Mouse (Mus musculus) neural tube, embryonic 13.5 days (tissue): ENCODE measurements around the gene Wfdc6b. TPM values are rescaled to one million over a fixed set of nuclear protein-coding genes. Genes with fewer than 3 reads are reported as not detected.

Experiments used
- ATAC-seq: fragments of 200-750 bp; cut with Nextera tagmentation; 2 replicates; pipeline ENCODE4 v1.8.0; 2017; ENCODE audit warnings: low read depth, mild to moderate bottlenecking, moderate TSS enrichment, moderate library complexity
- H3K27ac ChIP-seq: fragments of 300-500 bp; sonication (generic); replicated peaks from 2 replicates; pipeline ENCODE4 v1.5.1; 2015; ENCODE audit warnings: moderate library complexity, mild to moderate bottlenecking, inconsistent platforms
- H3K27me3 ChIP-seq: fragments of 300-500 bp; sonication (generic); 2 replicates; pipeline ENCODE4 v1.6.1; 2015; ENCODE audit warnings: mild to moderate bottlenecking, inconsistent platforms
- H3K36me3 ChIP-seq: fragments of 300-500 bp; sonication (generic); 2 replicates; pipeline ENCODE4 v1.6.1; 2015; ENCODE audit warnings: mild to moderate bottlenecking, inconsistent platforms
- H3K4me1 ChIP-seq: fragments of 300-500 bp; sonication (generic); replicated peaks from 2 replicates; pipeline ENCODE4 v1.6.1; 2015; ENCODE audit warnings: inconsistent platforms
- H3K4me2 ChIP-seq: fragments of 300-500 bp; sonication (generic); 2 replicates; pipeline ENCODE4 v1.6.1; 2015; ENCODE audit warnings: inconsistent platforms, mild to moderate bottlenecking, moderate library complexity
- H3K4me3 ChIP-seq: fragments of 300-500 bp; sonication (generic); 2 replicates; pipeline ENCODE4 v1.5.1; 2015; ENCODE audit warnings: mild to moderate bottlenecking, inconsistent platforms
- H3K9ac ChIP-seq: fragments of 300-500 bp; sonication (generic); 2 replicates; pipeline ENCODE4 v1.6.1; 2015; ENCODE audit warnings: moderate library complexity, mild to moderate bottlenecking, inconsistent platforms
- H3K9me3 ChIP-seq: fragments of 300-500 bp; sonication (generic); 2 replicates; pipeline ENCODE4 v1.6.1; 2016; ENCODE audit warnings: inconsistent platforms
- WGBS: fragments of 180-500 bp; shearing (Covaris S2); methylation state at CpG from one replicate; pipeline ENCODE4 v1.1.7; 2015; 5-methylcytosine and 5-hydroxymethylcytosine counted together
- polyA plus RNA-seq: library from polyadenylated mRNA; unstranded; fragments of >200 nt; fragmentation: Nextera tagmentation; extraction: Ambion mirVana; gene quantifications from 2 replicates; pipeline ENCODE4 v1.2.1, GENCODE M21; 2015

Gene Wfdc6b
- polyA plus RNA-seq, 1 experiment from 2014 or later = not detected

DNA sequence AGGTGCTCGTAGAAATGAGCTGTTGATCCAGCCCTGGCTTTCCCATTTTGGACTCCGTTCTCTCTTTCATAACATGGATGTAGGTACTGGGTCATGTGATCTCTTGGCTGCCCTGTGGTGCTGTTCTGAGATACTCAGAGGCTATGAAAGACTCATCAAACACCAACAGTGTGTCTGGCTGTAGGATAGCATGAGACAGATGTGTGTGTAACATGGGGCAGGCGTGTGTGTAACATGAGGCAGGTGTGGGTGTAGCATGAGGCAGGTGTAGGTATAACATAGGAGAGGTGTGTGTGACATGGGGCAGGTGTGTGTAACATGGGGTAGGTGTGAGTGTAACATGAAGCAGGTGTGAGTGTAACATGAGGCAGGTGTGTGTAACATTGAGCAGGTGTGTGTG is 2.1 kb downstream of the Wfdc6b start:
- no peak for ATAC-seq
- Histone ChIP-seq H3K27ac (no peak overlapping the region), H3K9ac (no peak overlapping the region), H3K4me1 (no peaks in the 10 kb centered on the region), H3K9me3 (no peaks in the 10 kb centered on the region), H3K4me3 (no peak overlapping the region), H3K36me3 (no peaks in the 10 kb centered on the region), H3K4me2 (no peak overlapping the region), H3K27me3 (no peaks in the 10 kb centered on the region)
- WGBS = 91% methylated on average over 3 of the region's 3 CpGs

DNA sequence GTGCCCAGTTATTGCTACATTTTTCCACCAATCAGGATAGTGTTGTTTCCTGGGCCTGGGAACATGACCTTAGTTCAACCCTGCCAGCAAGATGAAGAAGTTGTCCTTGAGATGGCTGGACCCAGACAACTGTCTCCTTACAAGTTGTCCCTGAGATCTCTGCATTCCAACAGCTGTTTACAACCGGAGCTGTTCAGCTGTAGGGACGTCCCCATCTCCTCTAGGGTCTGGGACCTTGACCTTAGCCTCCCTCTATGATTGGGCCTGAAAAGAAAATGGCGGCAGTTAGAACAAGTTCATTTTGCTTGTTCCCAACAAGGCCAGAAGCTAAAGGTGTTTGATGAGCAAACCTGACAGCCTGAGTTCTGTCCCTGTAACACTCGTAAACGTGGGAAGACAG is 5.7 kb downstream of the Wfdc6b start:
- WGBS = 76% methylated on average over 5 of the region's 5 CpGs
- no peaks in the 10 kb centered on the region for H3K4me1 ChIP-seq
- no peak overlapping the region for H3K9ac ChIP-seq
- ATAC-seq = no peak
- no peaks in the 10 kb centered on the region for H3K27me3 ChIP-seq
- no peak overlapping the region for H3K27ac ChIP-seq
- H3K4me3 ChIP-seq = no peak overlapping the region
- no peaks in the 10 kb centered on the region for H3K9me3 ChIP-seq
- no peak overlapping the region for H3K4me2 ChIP-seq
- H3K36me3 ChIP-seq = no peaks in the 10 kb centered on the region

DNA sequence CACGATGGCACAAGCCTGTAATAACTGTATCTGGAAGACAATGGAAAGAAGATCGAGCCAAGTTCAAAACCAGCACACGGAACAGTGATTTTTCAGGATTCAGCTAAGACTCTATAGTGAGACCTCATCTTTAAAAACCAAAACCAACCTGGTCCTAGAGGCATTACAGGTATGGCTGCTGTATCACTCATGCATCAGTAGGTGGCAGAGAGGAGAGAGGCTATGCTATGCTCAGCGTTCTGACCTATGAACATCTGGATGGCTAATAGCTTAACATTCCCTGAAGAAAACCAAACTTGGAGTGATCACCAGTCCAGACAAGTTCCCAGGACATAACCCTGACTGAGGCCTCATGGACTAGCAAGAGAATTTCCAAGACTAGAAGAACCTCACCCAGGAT is 8.5 kb downstream of the Wfdc6b start:
- H3K27ac ChIP-seq = no peak overlapping the region
- no peaks in the 10 kb centered on the region for H3K4me1 ChIP-seq
- no peaks in the 10 kb centered on the region for H3K9me3 ChIP-seq
- H3K27me3 ChIP-seq = no peaks in the 10 kb centered on the region
- H3K36me3 ChIP-seq = no peaks in the 10 kb centered on the region
- WGBS = 84% methylated on average over 4 of the region's 4 CpGs
- H3K9ac ChIP-seq = no peak overlapping the region
- no peak overlapping the region for H3K4me2 ChIP-seq
- ATAC-seq = no peak
- no peak overlapping the region for H3K4me3 ChIP-seq

DNA sequence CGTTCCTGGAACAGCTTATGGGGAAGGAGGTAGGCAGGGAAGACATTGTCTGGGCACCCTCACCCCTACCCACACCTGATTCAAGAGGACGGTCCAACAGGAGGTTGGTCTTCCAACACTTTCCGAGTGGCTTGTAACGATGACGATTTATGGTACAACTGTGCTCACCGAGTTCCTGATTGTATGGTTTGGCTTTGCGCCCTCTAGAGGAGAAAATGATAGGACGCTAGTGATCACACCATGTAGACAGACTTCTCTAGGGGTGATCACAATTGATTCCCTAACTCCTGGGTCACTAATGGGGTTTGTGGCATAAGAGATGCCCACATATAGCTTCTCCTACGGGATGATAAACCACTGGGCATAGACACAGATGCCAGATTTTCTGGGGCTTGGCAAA is 21.9 kb downstream of the Wfdc6b start:
- Histone ChIP-seq H3K36me3 (no peaks in the 10 kb centered on the region), H3K4me2 (no peak overlapping the region), H3K4me1 (no peaks in the 10 kb centered on the region), H3K9me3 (no peaks in the 10 kb centered on the region), H3K4me3 (no peak overlapping the region), H3K27me3 (no peaks in the 10 kb centered on the region), H3K27ac (no peak overlapping the region), H3K9ac (no peak overlapping the region)
- ATAC-seq = no peak
- WGBS = 80% methylated on average over 9 of the region's 9 CpGs

DNA sequence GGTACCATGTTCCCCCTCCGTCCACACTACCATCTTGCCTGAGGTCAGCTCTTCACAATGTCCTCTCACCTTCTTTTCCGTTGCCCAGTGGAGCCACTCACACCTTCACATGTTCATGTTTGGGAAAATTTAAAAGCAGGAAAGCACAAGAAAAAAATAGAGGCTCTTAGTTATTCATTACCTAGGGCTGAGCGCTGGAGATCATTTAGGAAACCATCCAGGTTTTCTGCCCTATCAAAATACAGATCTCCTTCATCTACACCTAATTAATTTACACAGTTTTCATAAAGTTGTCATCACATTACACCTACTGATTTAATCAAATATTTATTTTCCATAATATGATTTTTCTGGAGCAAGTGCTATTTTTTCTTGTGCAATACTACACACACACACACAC is 25.4 kb downstream of the Wfdc6b start, which contains the start of gene Wfdc16:
Gene Wfdc16 (minus strand): TSS at position 101 of the 400 bp plus-strand sequence.
- no peak within 1 kb of the TSS for H3K4me3 ChIP-seq
- no peaks in the 10 kb centered on the region for H3K36me3 ChIP-seq
- H3K4me2 ChIP-seq = no peak within 1 kb of the TSS
- WGBS = 90% methylated on average over 3 of the region's 3 CpGs
- H3K27ac ChIP-seq = no peak within 1 kb of the TSS
- H3K4me1 ChIP-seq = no peaks in the 10 kb centered on the region
- H3K9ac ChIP-seq = no peak within 1 kb of the TSS
- H3K9me3 ChIP-seq = no peaks in the 10 kb centered on the region
- H3K27me3 ChIP-seq = no peaks in the 10 kb centered on the region
- no peak for ATAC-seq

DNA sequence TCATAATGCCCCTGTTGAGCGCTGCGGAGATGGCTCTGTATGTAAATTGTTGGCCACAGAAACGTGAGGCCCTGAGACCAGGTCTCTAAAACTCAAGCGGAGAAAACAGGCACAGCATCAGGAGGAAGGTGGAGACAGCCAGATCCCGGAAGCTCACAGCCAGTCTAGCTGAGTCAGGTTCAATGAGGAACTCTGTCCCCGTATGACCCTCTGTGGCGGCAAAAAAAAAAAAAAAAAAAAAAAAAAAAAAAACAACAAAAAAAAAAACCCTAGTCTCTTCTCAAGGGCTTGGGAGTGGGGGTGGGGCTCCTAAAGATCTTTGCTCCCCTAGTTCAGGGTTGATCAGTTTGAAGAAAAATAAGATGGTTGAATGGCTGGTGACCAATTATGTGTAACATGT is 27.8 kb downstream of the Wfdc6b start:
- no peak overlapping the region for H3K4me2 ChIP-seq
- H3K27me3 ChIP-seq = no peaks in the 10 kb centered on the region
- no peaks in the 10 kb centered on the region for H3K36me3 ChIP-seq
- H3K4me3 ChIP-seq = no peak overlapping the region
- no peak overlapping the region for H3K27ac ChIP-seq
- WGBS = 70% methylated on average over 7 of the region's 7 CpGs
- ATAC-seq = no peak
- H3K9ac ChIP-seq = no peak overlapping the region
- no peaks in the 10 kb centered on the region for H3K4me1 ChIP-seq
- H3K9me3 ChIP-seq = no peaks in the 10 kb centered on the region

DNA sequence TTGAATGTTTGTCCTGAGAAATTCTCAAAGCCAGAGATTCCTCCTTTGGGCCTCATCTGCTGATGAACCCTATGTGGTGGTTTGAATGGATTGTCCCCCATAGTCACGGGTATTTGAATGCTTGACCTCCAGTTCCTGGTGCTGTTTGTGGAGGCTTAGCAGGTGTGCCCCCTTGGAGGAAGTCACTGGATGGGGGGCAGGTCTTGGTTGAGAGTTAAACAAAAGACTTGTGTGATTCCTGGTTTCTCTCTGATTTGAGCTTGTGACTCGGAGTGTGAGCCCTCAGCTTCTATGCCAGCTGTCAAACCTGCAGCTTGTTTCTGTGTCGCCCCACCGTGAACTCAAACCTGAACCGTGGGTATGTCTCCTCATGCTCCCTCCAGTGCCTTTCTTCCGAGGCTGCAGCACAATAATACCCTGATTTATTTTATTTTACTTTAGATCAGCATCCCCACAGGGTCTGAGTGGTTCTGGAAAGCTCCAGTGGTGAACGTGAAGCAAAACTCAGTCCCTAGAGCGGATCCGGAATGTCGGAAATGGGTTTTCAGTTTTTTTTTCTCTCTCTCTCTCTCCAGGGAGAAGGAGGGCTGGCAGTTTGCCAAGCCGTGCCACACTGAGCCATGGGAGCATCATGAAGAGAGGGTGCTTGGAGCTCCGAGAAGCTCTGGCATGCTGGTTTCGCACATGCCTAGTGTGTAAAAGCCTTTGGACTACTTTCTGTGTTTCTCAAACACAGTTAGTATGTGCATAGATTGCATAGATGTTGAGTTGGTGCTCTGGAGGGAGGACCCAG is 28.8 kb downstream of the Wfdc6b start:
- no peaks in the 10 kb centered on the region for H3K27me3 ChIP-seq
- ATAC-seq = no peak
- WGBS = 74% methylated on average over 13 of the region's 13 CpGs
- no peaks in the 10 kb centered on the region for H3K36me3 ChIP-seq
- no peaks in the 10 kb centered on the region for H3K9me3 ChIP-seq
- no peak overlapping the region for H3K27ac ChIP-seq
- no peak overlapping the region for H3K4me2 ChIP-seq
- H3K4me3 ChIP-seq = no peak overlapping the region
- H3K4me1 ChIP-seq = no peaks in the 10 kb centered on the region
- no peak overlapping the region for H3K9ac ChIP-seq

DNA sequence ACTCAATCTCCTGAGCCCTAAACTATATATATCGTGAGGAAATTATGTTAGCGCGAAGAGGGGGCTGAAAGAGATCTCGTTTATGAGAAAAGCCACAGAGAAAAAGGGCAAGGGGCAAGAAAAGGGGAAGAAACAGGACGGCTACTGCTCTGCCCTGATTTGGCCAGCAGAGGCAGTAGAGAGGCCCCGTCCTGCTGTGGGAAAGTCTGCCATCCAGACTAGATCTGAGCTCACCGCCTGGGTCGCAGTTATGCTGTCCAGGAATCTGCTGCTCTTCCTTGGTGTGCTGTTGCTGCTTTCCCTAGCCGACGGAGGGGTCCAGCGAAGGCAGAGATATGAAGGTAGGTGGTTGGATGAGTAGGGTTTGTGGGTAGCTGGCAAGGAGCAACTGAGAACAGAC is 42.5 kb downstream of the Wfdc6b start, which contains the start of gene Wfdc10:
Gene Wfdc10 (plus strand): TSS at position 189 of the 400 bp plus-strand sequence.
- Histone ChIP-seq H3K36me3 (no peaks in the 10 kb centered on the region), H3K27me3 (no peaks in the 10 kb centered on the region), H3K9me3 (no peaks in the 10 kb centered on the region), H3K4me3 (no peak within 1 kb of the TSS), H3K4me2 (no peak within 1 kb of the TSS), H3K27ac (no peak within 1 kb of the TSS), H3K4me1 (no peaks in the 10 kb centered on the region), H3K9ac (no peak within 1 kb of the TSS)
- no peak for ATAC-seq
- 17% methylated on average over 11 of the region's 11 CpGs for WGBS

DNA sequence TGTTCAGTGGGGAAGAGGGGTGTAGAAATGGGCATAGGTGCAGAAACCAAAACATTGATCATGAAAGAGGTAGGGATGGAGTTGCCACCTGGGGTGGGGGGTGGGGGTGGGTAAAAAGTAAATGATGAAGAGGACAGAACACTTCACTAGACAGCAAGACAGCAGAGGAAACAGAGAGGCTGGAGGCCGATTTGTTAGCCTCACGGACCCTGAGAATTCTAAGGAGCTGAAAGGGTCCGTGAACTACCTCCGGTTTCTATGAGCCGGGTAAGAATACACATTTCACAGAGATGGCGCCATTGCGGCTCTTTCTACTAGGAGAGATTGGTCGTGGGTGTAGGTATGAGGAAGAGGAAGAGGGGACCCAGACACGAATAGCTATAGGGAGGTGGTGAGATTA is 43.2 kb downstream of the Wfdc6b start, which contains the start of gene Wfdc9:
Gene Wfdc9 (minus strand): TSS at position 101 of the 400 bp plus-strand sequence.
- no peak within 1 kb of the TSS for H3K4me3 ChIP-seq
- no peak within 1 kb of the TSS for H3K4me2 ChIP-seq
- no peaks in the 10 kb centered on the region for H3K27me3 ChIP-seq
- H3K4me1 ChIP-seq = no peaks in the 10 kb centered on the region
- no peaks in the 10 kb centered on the region for H3K36me3 ChIP-seq
- 85% methylated on average over 9 of the region's 9 CpGs for WGBS
- H3K9me3 ChIP-seq = no peaks in the 10 kb centered on the region
- ATAC-seq = no peak
- H3K9ac ChIP-seq = no peak within 1 kb of the TSS
- no peak within 1 kb of the TSS for H3K27ac ChIP-seq

DNA sequence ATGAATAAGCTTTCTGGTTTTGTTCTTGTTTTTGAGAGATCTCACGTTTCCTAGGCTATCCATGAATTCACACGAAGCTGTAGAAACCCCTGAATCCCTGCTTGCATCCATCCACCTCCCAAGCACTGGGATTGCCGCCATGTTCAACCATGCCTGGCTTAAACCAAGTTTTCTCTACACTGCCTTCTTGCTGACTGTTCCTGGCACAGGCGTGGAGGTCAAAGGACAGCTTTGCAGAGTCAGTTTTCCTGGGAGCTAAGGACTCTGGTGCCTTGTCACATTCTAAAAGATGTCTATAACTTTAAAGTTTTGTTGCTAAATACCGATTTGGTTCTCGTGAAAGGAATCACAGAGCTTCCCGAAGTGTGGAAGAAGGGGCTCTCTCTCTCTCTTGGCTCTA is 51.5 kb downstream of the Wfdc6b start:
- H3K9ac ChIP-seq = no peak overlapping the region
- 92% methylated on average over 7 of the region's 7 CpGs for WGBS
- H3K36me3 ChIP-seq = no peaks in the 10 kb centered on the region
- no peaks in the 10 kb centered on the region for H3K9me3 ChIP-seq
- ATAC-seq = no peak
- no peak overlapping the region for H3K4me3 ChIP-seq
- H3K4me1 ChIP-seq = no peaks in the 10 kb centered on the region
- no peak overlapping the region for H3K27ac ChIP-seq
- no peaks in the 10 kb centered on the region for H3K27me3 ChIP-seq
- H3K4me2 ChIP-seq = no peak overlapping the region

Other genes starting within 250 kb of the Wfdc6b start
- 0.75 TPM in 1 of 2 replicates, not detected in the other for gene Slpi, start 224.4 kb upstream of the Wfdc6b start, polyA plus RNA-seq
- 0.08 and 0.10 TPM in 2 replicates for gene Rbpjl, start 210.4 kb upstream of the Wfdc6b start, polyA plus RNA-seq
- 7.3 and 13.2 TPM in 2 replicates for gene Matn4, start 208.4 kb upstream of the Wfdc6b start, polyA plus RNA-seq
- 9.4 and 12.1 TPM in 2 replicates for gene Sdc4, start 169.6 kb upstream of the Wfdc6b start, polyA plus RNA-seq
- 71.2 and 77.5 TPM in 2 replicates for gene Sys1, start 156.6 kb upstream of the Wfdc6b start, polyA plus RNA-seq
- gene Gm20458, start 152.6 kb upstream of the Wfdc6b start, polyA plus RNA-seq = 3.3 and 7.7 TPM in 2 replicates
- gene Trp53tg5, start 139.8 kb upstream of the Wfdc6b start, polyA plus RNA-seq = not detected in 2 replicates
- gene Dbndd2, start 127.4 kb upstream of the Wfdc6b start, polyA plus RNA-seq = 10.3 and 11.9 TPM in 2 replicates
- 69.1 and 71.8 TPM in 2 replicates for gene Pigt, start 116.0 kb upstream of the Wfdc6b start, polyA plus RNA-seq
- 2.2 and 4.2 TPM in 2 replicates for gene Wfdc2, start 51.1 kb upstream of the Wfdc6b start, polyA plus RNA-seq
- gene Spint3, start 40.1 kb upstream of the Wfdc6b start, polyA plus RNA-seq = not detected in 2 replicates
- not detected in 2 replicates for gene Wfdc6a, start 28.1 kb upstream of the Wfdc6b start, polyA plus RNA-seq
- not detected in 2 replicates for gene Eppin, start 19.9 kb upstream of the Wfdc6b start, polyA plus RNA-seq
- not detected in 2 replicates for gene Wfdc8, start 104 bp downstream of the Wfdc6b start, polyA plus RNA-seq
- not detected in 2 replicates for gene Wfdc16, start 25.3 kb downstream of the Wfdc6b start, polyA plus RNA-seq
- gene Wfdc10, start 42.5 kb downstream of the Wfdc6b start, polyA plus RNA-seq = not detected in 2 replicates
- not detected in 2 replicates for gene Wfdc9, start 43.1 kb downstream of the Wfdc6b start, polyA plus RNA-seq
- gene Wfdc11, start 60.6 kb downstream of the Wfdc6b start, polyA plus RNA-seq = not detected in 2 replicates
- gene Wfdc13, start 71.6 kb downstream of the Wfdc6b start, polyA plus RNA-seq = not detected in 2 replicates
- gene Spint4, start 85.0 kb downstream of the Wfdc6b start, polyA plus RNA-seq = not detected in 2 replicates
- gene Spint5, start 101.8 kb downstream of the Wfdc6b start, polyA plus RNA-seq = not detected in 2 replicates
- gene Wfdc3, start 132.4 kb downstream of the Wfdc6b start, polyA plus RNA-seq = 1.0 and 1.2 TPM in 2 replicates
- 67.1 and 71.4 TPM in 2 replicates for gene Dnttip1, start 132.5 kb downstream of the Wfdc6b start, polyA plus RNA-seq
- 80.8 and 108 TPM in 2 replicates for gene Ube2c, start 156.4 kb downstream of the Wfdc6b start, polyA plus RNA-seq
- 9.3 and 25.7 TPM in 2 replicates for gene Tnnc2, start 166.4 kb downstream of the Wfdc6b start, polyA plus RNA-seq
- 17.1 and 22.9 TPM in 2 replicates for gene Snx21, start 172.3 kb downstream of the Wfdc6b start, polyA plus RNA-seq
- 20.3 and 21.5 TPM in 2 replicates for gene Acot8, start 191.4 kb downstream of the Wfdc6b start, polyA plus RNA-seq
- 14.2 and 16.7 TPM in 2 replicates for gene Zswim3, start 191.6 kb downstream of the Wfdc6b start, polyA plus RNA-seq
- 22.3 and 23.7 TPM in 2 replicates for gene Zswim1, start 209.2 kb downstream of the Wfdc6b start, polyA plus RNA-seq
- not detected in 2 replicates for gene Spata25, start 215.0 kb downstream of the Wfdc6b start, polyA plus RNA-seq
- 97.5 and 109 TPM in 2 replicates for gene Ctsa, start 219.4 kb downstream of the Wfdc6b start, polyA plus RNA-seq
- gene Neurl2, start 219.9 kb downstream of the Wfdc6b start, polyA plus RNA-seq = 4.9 and 5.4 TPM in 2 replicates
- gene Pltp, start 244.2 kb downstream of the Wfdc6b start, polyA plus RNA-seq = 126 and 132 TPM in 2 replicates